Mouse (Mus musculus): ENCODE data around the gene Usp36.
"Not testable (repeated sequence)": the region's sequence is repeated elsewhere in the genome, so short reads cannot be mapped to it uniquely, and the experiment has no call there.

Usp36 gene

DNA sequence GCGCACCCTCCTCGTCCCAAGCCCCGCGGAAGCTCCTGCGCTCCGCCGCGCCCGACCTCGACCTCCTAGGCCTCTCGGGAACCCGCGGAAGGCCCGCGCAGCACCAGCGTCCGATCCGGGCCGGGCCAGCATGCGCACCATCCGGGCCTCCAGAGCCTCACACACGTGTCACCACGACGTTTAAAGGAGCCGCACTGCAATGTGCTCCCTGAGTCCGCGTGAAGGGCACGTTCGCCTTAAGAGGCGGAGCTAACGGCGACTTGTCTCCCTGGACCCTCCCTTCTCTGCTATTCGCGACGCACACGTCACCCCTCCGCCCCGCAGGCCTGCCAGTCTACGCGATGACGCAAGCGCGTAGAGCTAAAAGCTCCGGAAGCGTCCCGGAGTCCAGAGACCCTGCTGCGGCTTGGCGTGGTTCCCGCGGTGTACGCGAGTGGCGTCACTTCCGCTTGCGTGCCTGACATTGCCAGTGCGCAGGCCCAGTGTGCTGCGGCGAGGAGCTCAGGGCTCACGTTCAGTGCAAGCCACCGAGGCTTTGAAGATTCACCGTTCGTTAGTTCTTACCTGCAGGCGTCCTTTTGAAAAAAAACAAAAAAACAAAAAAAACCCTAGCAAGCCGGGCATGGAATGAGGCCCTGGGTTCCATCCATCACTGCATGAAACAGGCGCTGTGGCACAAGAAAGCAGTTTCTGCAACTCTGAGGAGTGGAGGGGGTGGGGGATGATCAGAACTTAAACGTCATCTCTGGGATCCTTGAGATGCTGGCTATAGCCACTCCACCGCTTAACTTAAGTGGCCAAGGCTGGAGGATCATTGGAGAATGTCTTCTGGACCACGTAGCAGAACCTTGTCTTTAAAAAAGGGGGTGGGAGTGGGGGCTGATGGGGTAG lies at the start of gene Usp36:
Gene Usp36, minus strand, starts transcription at position 246 of the 891 bp plus-strand sequence.
- DNase-seq, result peak; percentile 100

- DNase-seq, result peak; percentile 48 to 63
Observed at GRCm38 (mm10) chr11:118337491-118338168, 47.6 kb upstream of the Usp36 start.

GRCm38 (mm10) chr11:118333431-118333830 lies 43.4 kb upstream of the Usp36 start:
- no peak for DNase-seq

- DNase-seq, result no peak
Observed at GRCm38 (mm10) chr11:118332376-118332775, 42.3 kb upstream of the Usp36 start.

DNA sequence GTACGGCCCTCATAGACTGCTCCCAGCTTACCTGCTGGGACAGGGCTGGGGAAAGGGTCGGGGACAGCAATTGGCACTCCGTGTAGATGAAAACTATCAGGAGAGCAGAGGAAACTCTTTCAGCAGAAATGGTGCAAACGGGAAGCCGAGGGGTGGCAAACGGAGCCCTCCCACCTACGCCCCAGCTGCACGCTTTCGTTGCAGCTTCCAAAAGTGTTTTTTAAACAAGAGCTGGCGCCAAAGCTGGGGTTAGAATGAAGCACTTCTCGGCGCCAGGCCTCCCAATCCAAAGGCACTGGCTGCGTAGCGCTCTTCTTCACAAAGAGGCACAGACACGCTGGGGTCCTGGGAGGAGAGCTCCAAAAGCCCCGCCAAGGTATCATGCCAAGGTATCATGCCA lies 40.7 kb upstream of the Usp36 start:
- DNase-seq, result no peak

GRCm38 (mm10) chr11:118330361-118330760 lies 40.3 kb upstream of the Usp36 start:
- no peak for DNase-seq

DNA sequence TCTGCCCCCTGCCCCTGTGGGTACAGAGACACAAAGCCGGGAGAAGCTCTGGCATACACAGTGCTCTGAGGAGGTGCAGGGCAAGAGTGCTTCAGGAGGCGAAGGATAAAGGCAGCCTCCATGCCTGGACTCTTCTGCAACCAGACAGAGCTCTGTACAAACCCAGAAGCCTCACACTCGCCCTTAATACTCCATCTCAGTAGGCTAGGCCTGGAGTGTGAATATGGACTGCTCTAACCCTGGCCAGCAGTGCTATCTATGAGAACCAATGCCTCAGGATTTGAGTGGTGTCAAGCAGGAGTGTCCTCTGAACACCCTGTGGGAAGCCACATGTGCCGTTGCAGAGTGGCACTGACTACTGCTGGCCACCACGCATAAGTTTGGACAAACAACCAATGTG lies 38.9 kb upstream of the Usp36 start:
- no peak for DNase-seq

GRCm38 (mm10) chr11:118328511-118328910 lies 38.5 kb upstream of the Usp36 start:
- no peak for DNase-seq

DNA sequence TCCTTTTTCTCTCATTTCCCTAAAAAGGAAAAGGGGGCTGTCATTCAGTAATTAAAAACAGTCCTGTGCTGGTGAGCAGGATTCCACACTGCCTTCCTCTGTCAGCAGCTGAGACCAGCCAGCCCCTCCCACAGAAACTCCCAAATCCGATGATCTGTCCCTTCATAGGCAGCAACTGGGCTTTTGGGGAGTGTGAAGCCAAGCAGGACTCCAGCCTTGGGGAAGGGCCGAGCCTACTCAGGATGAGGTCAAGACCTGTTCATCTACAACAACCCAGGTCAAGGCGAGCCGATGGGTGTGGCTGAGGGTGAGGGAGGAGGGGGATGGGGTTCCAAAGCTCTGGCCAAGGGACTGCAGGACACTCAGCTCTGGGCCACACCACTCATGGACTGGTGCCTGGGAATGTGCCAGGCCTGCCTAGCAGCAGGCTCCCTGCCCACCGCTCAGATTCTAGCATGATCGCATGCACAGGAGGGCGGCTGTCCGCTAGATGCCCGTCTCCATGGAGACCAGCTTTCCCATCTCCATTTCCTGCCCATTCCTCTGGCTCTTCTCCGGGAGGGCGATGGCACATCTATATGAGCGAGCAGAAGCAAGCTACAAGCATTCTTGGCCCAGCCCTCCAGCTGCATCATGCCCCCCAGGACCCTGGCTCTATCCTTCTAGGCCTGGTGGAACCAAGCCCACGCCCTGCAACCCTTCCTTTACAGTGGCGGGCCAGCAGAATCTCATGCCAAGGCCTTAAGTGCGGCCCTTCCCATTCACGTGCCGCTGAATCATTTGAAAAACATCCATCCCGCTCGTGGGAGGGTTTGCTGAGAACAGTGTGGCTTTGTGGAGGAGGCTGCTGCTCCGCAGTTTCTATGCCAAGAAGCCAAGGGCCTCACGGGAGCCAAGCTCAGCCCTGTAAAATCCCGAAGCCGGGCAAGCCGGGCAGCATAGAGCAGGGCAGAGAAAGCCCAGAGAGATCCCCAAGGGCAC lies 37.2 kb upstream of the Usp36 start:
- no peak for DNase-seq

- no peak for DNase-seq
Observed at GRCm38 (mm10) chr11:118326491-118326890, 36.4 kb upstream of the Usp36 start.

DNA sequence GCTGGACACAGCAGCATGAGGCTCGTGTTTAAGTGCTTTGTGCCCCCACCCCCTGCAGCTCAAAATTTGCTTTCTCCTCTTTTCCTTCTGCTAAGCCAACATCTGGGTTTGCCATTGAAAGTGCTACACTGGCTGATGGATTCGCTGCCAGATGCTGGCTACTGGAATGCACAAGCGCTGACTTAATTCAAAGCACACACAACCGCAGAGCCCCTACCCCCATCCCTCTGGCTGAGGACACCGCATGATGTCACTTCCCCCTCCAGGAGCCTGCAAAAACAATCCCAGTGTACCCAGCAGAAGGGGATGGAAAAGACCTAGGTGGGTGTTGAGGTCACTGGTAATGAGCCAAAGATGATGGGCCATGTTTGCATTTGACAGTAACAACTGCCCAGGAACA lies 34.5 kb upstream of the Usp36 start:
- DNase-seq, result no peak

DNA sequence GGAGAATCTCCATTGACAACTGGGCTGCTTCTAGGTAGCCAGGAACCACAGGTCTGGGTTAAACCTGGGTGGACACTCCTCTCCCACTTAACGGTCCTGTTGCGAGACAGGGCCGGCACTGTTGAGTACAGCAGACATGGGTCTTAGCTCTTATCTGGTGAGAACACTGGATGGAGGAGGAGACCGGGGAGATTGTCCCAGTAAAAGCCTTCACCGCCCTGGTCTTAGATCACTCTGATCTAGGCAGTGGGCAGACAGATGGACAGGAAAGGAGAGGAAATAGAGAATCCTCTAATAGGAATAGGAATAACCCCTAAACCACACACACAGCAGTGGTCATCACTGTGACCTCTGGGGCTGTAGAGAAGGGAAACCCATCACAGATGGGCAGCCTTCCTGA lies 33.9 kb upstream of the Usp36 start:
- DNase-seq, result no peak

DNA sequence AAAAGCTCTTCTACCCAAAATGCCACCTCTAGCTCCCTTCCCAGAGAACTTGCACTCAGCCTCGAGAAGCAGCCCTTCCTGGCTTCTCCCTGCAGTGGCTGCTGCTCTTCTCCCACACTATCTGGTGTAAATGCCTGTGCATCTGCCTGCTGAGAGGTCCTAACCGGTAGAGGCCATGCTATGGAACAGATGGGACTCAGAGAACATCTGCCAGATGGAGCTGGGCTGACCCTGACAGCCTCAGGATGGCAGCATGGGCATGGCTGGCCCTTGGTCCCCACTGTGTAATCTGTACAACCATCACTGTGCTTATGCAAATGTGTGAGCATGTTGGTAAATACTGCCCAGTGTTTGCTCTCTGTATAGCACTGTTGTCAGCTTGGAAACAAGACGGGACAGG lies 32.6 kb upstream of the Usp36 start:
- no peak for DNase-seq

GRCm38 (mm10) chr11:118321971-118322370 lies 31.9 kb upstream of the Usp36 start:
- no peak for DNase-seq

DNA sequence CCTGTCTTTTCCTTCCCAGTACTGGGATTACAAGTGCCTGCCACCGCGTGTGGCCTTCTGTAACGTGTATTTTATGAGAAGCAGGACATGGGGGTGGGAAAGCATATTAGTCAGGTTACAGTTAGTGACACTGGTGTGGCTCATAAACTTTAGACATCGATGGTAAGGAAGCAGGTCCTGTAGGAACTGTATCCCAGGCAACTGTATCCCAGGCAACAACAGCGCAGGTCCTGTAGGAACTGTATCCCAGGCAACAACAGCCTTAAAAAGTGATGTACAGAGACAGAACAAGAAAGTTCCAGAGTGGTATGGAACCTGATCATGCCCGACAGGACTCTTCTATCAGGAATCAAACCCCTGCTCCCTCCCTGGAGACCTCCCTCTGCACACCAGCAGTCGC lies 31.5 kb upstream of the Usp36 start:
- no peak for DNase-seq

DNA sequence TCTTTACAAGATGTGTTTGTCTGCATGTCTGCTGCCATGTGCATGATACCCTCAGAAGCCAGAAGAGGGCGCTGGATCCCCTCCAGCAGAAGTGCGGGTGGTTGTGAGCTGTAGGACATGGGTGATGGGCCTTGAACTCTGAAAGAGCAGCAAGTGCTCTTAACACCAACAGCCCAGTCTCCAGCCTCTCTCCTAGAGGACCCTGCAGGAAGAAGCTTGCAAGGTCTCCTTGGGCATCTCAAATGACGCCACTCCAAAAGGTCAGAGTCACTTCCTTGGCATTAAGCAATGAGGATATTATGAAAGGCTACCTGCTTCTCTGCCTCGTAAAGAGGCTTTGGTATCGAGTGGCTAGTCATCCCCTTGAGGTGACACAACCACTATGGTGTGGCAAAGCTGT lies 28.6 kb upstream of the Usp36 start:
- peak; percentile 43 to 47 for DNase-seq

- DNase-seq, result no peak
Observed at GRCm38 (mm10) chr11:118317129-118317528, 27.1 kb upstream of the Usp36 start.

GRCm38 (mm10) chr11:118316231-118316806 lies 26.3 kb upstream of the Usp36 start:
- no peak for DNase-seq

DNA sequence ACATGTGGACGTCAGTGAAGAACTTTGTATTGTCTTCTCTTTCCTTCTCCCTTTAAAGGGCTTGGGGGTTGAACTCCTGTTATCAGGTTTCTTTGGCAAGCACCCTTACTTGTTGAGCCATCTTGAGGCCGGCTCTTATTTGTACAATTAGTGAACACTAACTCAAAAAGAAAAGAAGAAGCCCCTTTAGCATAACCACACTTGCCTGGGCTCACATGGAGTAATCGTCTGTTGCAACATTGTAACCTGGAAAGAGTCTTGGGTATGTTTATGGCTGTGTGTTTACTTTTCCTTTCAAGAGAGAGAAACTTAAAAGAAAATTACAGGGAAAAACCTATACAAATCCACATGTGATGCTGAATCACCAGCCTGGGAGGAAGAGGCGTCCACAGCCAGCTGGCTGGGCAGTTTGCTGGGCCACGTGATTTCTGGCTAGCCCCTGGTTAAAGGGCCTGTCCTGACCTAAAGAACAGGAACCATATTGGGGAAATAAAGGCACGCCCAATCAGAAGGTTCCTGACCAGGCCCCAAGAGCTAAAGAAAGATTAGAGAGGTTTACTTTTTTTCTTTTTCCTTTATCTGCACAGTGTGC lies 22.2 kb upstream of the Usp36 start:
- no peak for DNase-seq

DNA sequence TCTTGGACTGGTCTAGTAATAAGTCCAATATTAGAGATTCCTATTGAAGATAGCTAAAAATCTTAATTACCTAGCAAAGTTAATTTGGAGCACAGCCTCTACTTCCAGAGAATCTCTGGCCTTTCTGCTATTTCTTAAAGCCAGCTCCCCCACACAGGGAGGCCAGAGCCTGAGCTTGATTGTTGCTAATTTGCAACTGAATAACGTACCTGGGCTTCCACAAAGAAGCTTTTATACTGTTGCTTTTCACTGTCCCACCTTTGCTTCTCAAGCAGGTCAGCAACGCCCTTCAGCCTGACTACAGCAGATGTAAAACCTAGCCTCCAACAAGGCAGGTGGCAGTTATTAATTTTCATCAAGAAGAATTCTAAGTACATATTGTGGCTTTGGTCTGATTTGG lies 17.9 kb upstream of the Usp36 start:
- not testable (repeated sequence) for DNase-seq

GRCm38 (mm10) chr11:118303959-118304358 lies 13.9 kb upstream of the Usp36 start:
- DNase-seq, result not testable (repeated sequence)

GRCm38 (mm10) chr11:118298810-118299209 lies 8.8 kb upstream of the Usp36 start:
- DNase-seq, result no peak
